Mouse (Mus musculus): ENCODE results near the gene Ssh1. TPM values are rescaled to one million over a fixed set of nuclear protein-coding genes. Genes with fewer than 3 reads are reported as not detected.

Ssh1 gene
- polyA plus RNA-seq, 1 experiment = 3.7 TPM

DNA sequence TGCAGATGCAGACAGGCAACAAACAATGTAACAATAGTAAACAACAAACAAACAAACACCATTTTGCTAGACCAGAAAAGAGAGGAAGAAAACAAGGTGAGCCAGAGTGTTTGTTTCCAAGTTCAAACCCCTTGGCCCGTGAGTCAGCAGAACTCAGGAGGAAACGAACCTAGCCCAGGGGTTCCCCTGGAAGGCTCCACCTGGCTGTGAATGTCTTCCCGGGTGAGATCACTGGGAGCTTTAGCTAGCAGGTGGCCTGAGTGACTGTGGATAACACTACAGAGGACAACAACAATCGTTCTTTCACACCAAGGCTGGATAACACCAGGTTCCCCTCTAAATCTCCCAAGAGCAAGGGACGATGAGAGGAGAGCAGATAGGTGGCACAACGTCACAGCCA, 12.5 kb downstream of the Ssh1 start:
- H3K27me3 ChIP-seq (ENCODE audit: control insufficient read depth, insufficient read depth, insufficient read length) = no peaks in the 10 kb centered on the region
- H3K4me3 ChIP-seq (ENCODE audit: insufficient read depth, poor library complexity, severe bottlenecking) = no peak overlapping the region
- H3K79me3 ChIP-seq (ENCODE audit: low read depth) = no peaks in the 10 kb centered on the region
- no peak overlapping the region for H3ac ChIP-seq (ENCODE audit: control insufficient read depth, insufficient read length, low read depth)
- no peaks in the 10 kb centered on the region for H3K36me3 ChIP-seq (ENCODE audit: control insufficient read depth, insufficient read depth)
- H3K79me2 ChIP-seq (ENCODE audit: control insufficient read depth, insufficient read depth) = peaks cover 7% of the 10 kb centered on the region
- no peak for TF ChIP-seq CEBPB (IDR thresholded peaks at IDR 0.05; ENCODE audit: low read depth)
- TF ChIP-seq MAX (IDR thresholded peaks at IDR 0.05) = no peak
- no peak for TF ChIP-seq MYOD1 (IDR thresholded peaks at IDR 0.05; ENCODE audit: control insufficient read depth, insufficient read length, low read depth)
- TF ChIP-seq FOSL1 (IDR thresholded peaks at IDR 0.05; ENCODE audit: insufficient read depth, low read length, poor library complexity, severe bottlenecking) = no peak
- TF ChIP-seq CTCF (IDR thresholded peaks at IDR 0.05; ENCODE audit: control insufficient read depth, insufficient read depth, insufficient read length) = no peak
- no peak for TF ChIP-seq USF1 (IDR thresholded peaks at IDR 0.05; ENCODE audit: low read depth)
- no peak for TF ChIP-seq MYOG (IDR thresholded peaks at IDR 0.05; ENCODE audit: control insufficient read depth, extremely low read depth, insufficient read length)

DNA sequence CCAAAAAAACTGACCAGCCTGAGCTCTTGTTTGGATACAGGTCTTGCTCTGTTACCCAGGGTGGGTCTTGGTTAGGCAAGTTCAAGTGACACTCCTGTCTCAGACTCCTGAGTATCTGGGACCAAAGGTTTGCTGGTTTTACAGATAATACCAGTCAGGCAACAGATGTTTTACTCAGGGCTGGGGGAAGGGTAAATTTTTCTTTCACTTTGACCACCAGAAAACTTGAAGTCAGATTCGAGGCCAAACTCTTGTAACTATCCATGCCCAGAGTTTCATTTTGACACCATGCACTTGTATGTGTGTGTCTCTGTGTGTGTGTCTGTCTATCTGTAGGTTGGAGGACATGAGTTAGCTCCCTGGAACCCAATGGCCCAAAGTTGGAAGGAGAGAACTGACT, 13.2 kb downstream of the Ssh1 start:
- no peaks in the 10 kb centered on the region for H3K27me3 ChIP-seq (ENCODE audit: control insufficient read depth, insufficient read depth, insufficient read length)
- H3ac ChIP-seq (ENCODE audit: control insufficient read depth, insufficient read length, low read depth) = no peak overlapping the region
- peaks cover 7% of the 10 kb centered on the region for H3K79me2 ChIP-seq (ENCODE audit: control insufficient read depth, insufficient read depth)
- H3K79me3 ChIP-seq (ENCODE audit: low read depth) = no peaks in the 10 kb centered on the region
- no peak for TF ChIP-seq MYOG (IDR thresholded peaks at IDR 0.05; ENCODE audit: control insufficient read depth, extremely low read depth, insufficient read length)
- no peak for TF ChIP-seq CTCF (IDR thresholded peaks at IDR 0.05; ENCODE audit: control insufficient read depth, insufficient read depth, insufficient read length)
- TF ChIP-seq USF1 (IDR thresholded peaks at IDR 0.05; ENCODE audit: low read depth) = no peak
- no peak overlapping the region for H3K4me3 ChIP-seq (ENCODE audit: insufficient read depth, poor library complexity, severe bottlenecking)
- H3K36me3 ChIP-seq (ENCODE audit: control insufficient read depth, insufficient read depth) = no peaks in the 10 kb centered on the region

- Histone ChIP-seq H3ac (ENCODE audit: control insufficient read depth, insufficient read length, low read depth) (no peak overlapping the region), H3K36me3 (ENCODE audit: control insufficient read depth, insufficient read depth) (no peaks in the 10 kb centered on the region), H3K4me3 (ENCODE audit: insufficient read depth, poor library complexity, severe bottlenecking) (no peak overlapping the region), H3K79me3 (ENCODE audit: low read depth) (no peaks in the 10 kb centered on the region), H3K79me2 (ENCODE audit: control insufficient read depth, insufficient read depth) (peaks cover 7% of the 10 kb centered on the region), H3K27me3 (ENCODE audit: control insufficient read depth, insufficient read depth, insufficient read length) (no peaks in the 10 kb centered on the region)
- TF ChIP-seq MYOD1 (IDR thresholded peaks at IDR 0.05; ENCODE audit: control insufficient read depth, insufficient read length, low read depth) = no peak
- TF ChIP-seq CEBPB (IDR thresholded peaks at IDR 0.05; ENCODE audit: low read depth) = no peak
- no peak for TF ChIP-seq MYOG (IDR thresholded peaks at IDR 0.05; ENCODE audit: control insufficient read depth, extremely low read depth, insufficient read length)
- no peak for TF ChIP-seq FOSL1 (IDR thresholded peaks at IDR 0.05; ENCODE audit: insufficient read depth, low read length, poor library complexity, severe bottlenecking)
- no peak for TF ChIP-seq MAX (IDR thresholded peaks at IDR 0.05)
- no peak for TF ChIP-seq USF1 (IDR thresholded peaks at IDR 0.05; ENCODE audit: low read depth)
- no peak for TF ChIP-seq CTCF (IDR thresholded peaks at IDR 0.05; ENCODE audit: control insufficient read depth, insufficient read depth, insufficient read length)
Measured at GRCm38 (mm10) chr5:113977309-113977708, 16.4 kb downstream of the Ssh1 start.

DNA sequence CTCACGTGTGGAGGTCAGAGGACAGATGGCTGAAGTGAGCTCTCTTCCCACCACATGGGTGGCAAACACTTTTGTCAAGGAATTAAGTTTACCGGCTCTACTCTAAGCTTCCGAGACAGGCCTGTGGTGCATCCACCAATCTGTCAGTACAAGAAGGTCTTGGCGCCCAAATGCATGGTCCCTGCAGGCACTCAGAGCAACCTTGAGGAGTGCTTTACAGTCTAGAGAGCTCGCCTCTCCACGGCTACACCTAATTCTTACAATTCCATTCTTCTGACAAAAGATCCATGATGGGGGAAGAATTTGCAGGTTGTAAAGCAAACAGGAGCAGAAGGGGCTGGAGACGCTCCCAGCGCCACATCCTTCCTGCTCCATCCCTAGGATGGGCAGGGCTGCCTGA, 17.1 kb downstream of the Ssh1 start:
- Histone ChIP-seq H3K79me3 (ENCODE audit: low read depth) (no peaks in the 10 kb centered on the region), H3K36me3 (ENCODE audit: control insufficient read depth, insufficient read depth) (no peaks in the 10 kb centered on the region), H3K4me3 (ENCODE audit: insufficient read depth, poor library complexity, severe bottlenecking) (no peak overlapping the region), H3K27me3 (ENCODE audit: control insufficient read depth, insufficient read depth, insufficient read length) (no peaks in the 10 kb centered on the region), H3ac (ENCODE audit: control insufficient read depth, insufficient read length, low read depth) (no peak overlapping the region), H3K79me2 (ENCODE audit: control insufficient read depth, insufficient read depth) (peaks cover 7% of the 10 kb centered on the region)
- TF ChIP-seq MYOG (IDR thresholded peaks at IDR 0.05; ENCODE audit: control insufficient read depth, extremely low read depth, insufficient read length) (no peak), FOSL1 (IDR thresholded peaks at IDR 0.05; ENCODE audit: insufficient read depth, low read length, poor library complexity, severe bottlenecking) (no peak), CTCF (IDR thresholded peaks at IDR 0.05; ENCODE audit: control insufficient read depth, insufficient read depth, insufficient read length) (no peak), MAX (IDR thresholded peaks at IDR 0.05) (no peak), MYOD1 (IDR thresholded peaks at IDR 0.05; ENCODE audit: control insufficient read depth, insufficient read length, low read depth) (no peak), USF1 (IDR thresholded peaks at IDR 0.05; ENCODE audit: low read depth) (no peak), CEBPB (IDR thresholded peaks at IDR 0.05; ENCODE audit: low read depth) (no peak)

DNA sequence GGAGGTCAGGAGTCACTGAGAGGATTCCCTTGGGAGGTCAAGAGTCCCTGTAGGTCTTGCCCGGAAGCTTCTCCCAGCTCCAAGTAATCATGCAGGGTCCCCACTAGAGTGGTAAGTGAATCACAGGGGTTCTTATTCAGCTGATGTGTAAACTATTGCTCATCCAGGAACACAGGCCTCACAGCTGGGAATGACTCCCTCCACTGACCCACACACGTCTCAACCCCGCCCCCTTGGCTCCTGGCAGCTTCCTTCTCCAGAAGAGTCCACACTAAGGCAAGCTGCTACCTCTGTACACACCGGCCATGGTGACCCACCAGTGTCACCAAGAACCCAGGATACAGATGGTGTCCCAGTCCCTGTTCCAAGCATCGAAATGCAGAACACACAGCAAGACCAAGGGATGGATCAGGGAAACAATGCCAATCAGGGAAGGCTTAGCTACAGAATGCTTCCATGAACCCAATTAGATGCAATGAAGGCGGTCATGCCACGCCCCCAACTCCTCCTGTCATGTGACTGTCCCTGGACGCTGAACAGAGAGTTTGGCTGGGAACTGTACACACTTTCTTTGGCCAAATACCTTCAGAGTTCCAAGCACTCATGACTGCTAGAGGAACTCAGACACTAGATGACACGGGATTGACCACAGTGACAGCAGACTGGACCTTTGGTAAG, 18.0 kb downstream of the Ssh1 start:
- no peaks in the 10 kb centered on the region for H3K36me3 ChIP-seq (ENCODE audit: control insufficient read depth, insufficient read depth)
- peaks cover 7% of the 10 kb centered on the region for H3K79me2 ChIP-seq (ENCODE audit: control insufficient read depth, insufficient read depth)
- TF ChIP-seq MYOD1 (IDR thresholded peaks at IDR 0.05; ENCODE audit: control insufficient read depth, insufficient read length, low read depth) (peak; percentile 24), CEBPB (IDR thresholded peaks at IDR 0.05; ENCODE audit: low read depth) (peak; percentile 48), FOSL1 (IDR thresholded peaks at IDR 0.05; ENCODE audit: insufficient read depth, low read length, poor library complexity, severe bottlenecking) (peak; percentile 67), MYOG (IDR thresholded peaks at IDR 0.05; ENCODE audit: control insufficient read depth, extremely low read depth, insufficient read length) (no peak), USF1 (IDR thresholded peaks at IDR 0.05; ENCODE audit: low read depth) (peak; percentile 86), MAX (IDR thresholded peaks at IDR 0.05) (no peak), CTCF (IDR thresholded peaks at IDR 0.05; ENCODE audit: control insufficient read depth, insufficient read depth, insufficient read length) (no peak)
- no peaks in the 10 kb centered on the region for H3K27me3 ChIP-seq (ENCODE audit: control insufficient read depth, insufficient read depth, insufficient read length)
- no peak overlapping the region for H3K4me3 ChIP-seq (ENCODE audit: insufficient read depth, poor library complexity, severe bottlenecking)
- H3ac ChIP-seq (ENCODE audit: control insufficient read depth, insufficient read length, low read depth) = no peak overlapping the region
- H3K79me3 ChIP-seq (ENCODE audit: low read depth) = no peaks in the 10 kb centered on the region

DNA sequence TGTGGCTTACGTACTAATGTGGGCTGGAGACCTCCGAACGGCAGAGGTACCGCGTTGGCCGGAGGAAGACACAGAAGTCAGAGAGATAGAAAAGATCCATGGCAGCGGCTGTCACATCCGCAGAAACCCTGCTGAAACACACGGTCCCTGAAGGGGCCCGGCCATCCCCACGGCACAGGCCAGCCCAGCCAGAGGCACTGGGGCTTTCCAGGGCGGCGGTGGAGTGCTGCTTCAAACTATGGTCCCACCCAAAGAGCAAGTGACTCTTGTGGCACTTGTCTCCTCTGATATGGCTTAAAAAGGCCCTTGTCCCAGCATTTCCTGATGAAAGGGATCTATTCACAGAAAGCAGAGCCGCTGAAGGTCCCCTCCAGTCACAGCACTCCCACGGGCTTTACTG, 19.1 kb downstream of the Ssh1 start:
- Histone ChIP-seq H3K27me3 (ENCODE audit: control insufficient read depth, insufficient read depth, insufficient read length) (no peaks in the 10 kb centered on the region), H3ac (ENCODE audit: control insufficient read depth, insufficient read length, low read depth) (no peak overlapping the region), H3K36me3 (ENCODE audit: control insufficient read depth, insufficient read depth) (no peaks in the 10 kb centered on the region), H3K79me3 (ENCODE audit: low read depth) (no peaks in the 10 kb centered on the region), H3K4me3 (ENCODE audit: insufficient read depth, poor library complexity, severe bottlenecking) (no peak overlapping the region), H3K79me2 (ENCODE audit: control insufficient read depth, insufficient read depth) (no peaks in the 10 kb centered on the region)
- no peak for TF ChIP-seq CTCF (IDR thresholded peaks at IDR 0.05; ENCODE audit: control insufficient read depth, insufficient read depth, insufficient read length)
- no peak for TF ChIP-seq MYOG (IDR thresholded peaks at IDR 0.05; ENCODE audit: control insufficient read depth, extremely low read depth, insufficient read length)
- TF ChIP-seq USF1 (IDR thresholded peaks at IDR 0.05; ENCODE audit: low read depth) = no peak
- no peak for TF ChIP-seq MAX (IDR thresholded peaks at IDR 0.05)
- TF ChIP-seq MYOD1 (IDR thresholded peaks at IDR 0.05; ENCODE audit: control insufficient read depth, insufficient read length, low read depth) = no peak
- TF ChIP-seq CEBPB (IDR thresholded peaks at IDR 0.05; ENCODE audit: low read depth) = no peak
- TF ChIP-seq FOSL1 (IDR thresholded peaks at IDR 0.05; ENCODE audit: insufficient read depth, low read length, poor library complexity, severe bottlenecking) = no peak

All from C2C12 (cell line).